Mouse (Mus musculus) small intestine, adult 2 months (tissue): ENCODE measurements around the gene Ano8. TPM values are rescaled to one million over a fixed set of nuclear protein-coding genes. Genes with fewer than 3 reads are reported as not detected.

Experiments
- polyA plus RNA-seq: library from polyadenylated mRNA; depleted of rRNA; stranded (reverse); fragments of >200 nt; gene quantifications from 2 replicates; pipeline ENCODE4 v1.2.3, GENCODE M21; 2012; rRNA removed

Ano8 gene
- polyA plus RNA-seq, 1 experiment: 19.8 TPM

Other genes starting within 250 kb of the Ano8 start
- 19.9 and 28.1 TPM in 2 replicates for gene Myo9b, start 213.2 kb downstream of the Ano8 start, polyA plus RNA-seq
- gene Haus8, start 213.0 kb downstream of the Ano8 start, polyA plus RNA-seq: 2.8 and 4.8 TPM in 2 replicates
- gene Use1, start 119.1 kb downstream of the Ano8 start, polyA plus RNA-seq: 63.7 and 101 TPM in 2 replicates
- gene Ocel1, start 114.7 kb downstream of the Ano8 start, polyA plus RNA-seq: 19.7 and 70.3 TPM in 2 replicates
- 233 and 448 TPM in 2 replicates for gene Nr2f6, start 104.0 kb downstream of the Ano8 start, polyA plus RNA-seq
- gene Ushbp1, start 90.2 kb downstream of the Ano8 start, polyA plus RNA-seq: 5.8 and 7.8 TPM in 2 replicates
- gene Babam1, start 89.1 kb downstream of the Ano8 start, polyA plus RNA-seq: 64.5 and 119 TPM in 2 replicates
- gene Ankle1, start 80.0 kb downstream of the Ano8 start, polyA plus RNA-seq: 12.6 and 13.8 TPM in 2 replicates
- gene Abhd8, start 22.3 kb downstream of the Ano8 start, polyA plus RNA-seq: 17.4 and 26.5 TPM in 2 replicates
- gene Mrpl34, start 21.0 kb downstream of the Ano8 start, polyA plus RNA-seq: 170 and 172 TPM in 2 replicates
- gene Dda1, start 16.8 kb downstream of the Ano8 start, polyA plus RNA-seq: 46.3 and 85.3 TPM in 2 replicates
- gene Gtpbp3, start 2.1 kb upstream of the Ano8 start, polyA plus RNA-seq: 18.6 and 25.8 TPM in 2 replicates
- 182 and 329 TPM in 2 replicates for gene Plvap, start 25.8 kb upstream of the Ano8 start, polyA plus RNA-seq
- gene Ccdc194, start 39.7 kb upstream of the Ano8 start, polyA plus RNA-seq: not detected in 2 replicates
- gene Bst2, start 51.5 kb upstream of the Ano8 start, polyA plus RNA-seq: 126 and 242 TPM in 2 replicates
- 180 and 251 TPM in 2 replicates for gene Mvb12a, start 57.0 kb upstream of the Ano8 start, polyA plus RNA-seq
- 0.62 and 3.3 TPM in 2 replicates for gene Tmem221, start 72.9 kb upstream of the Ano8 start, polyA plus RNA-seq
- gene Nxnl1, start 80.6 kb upstream of the Ano8 start, polyA plus RNA-seq: not detected in 2 replicates
- gene Slc27a1, start 82.9 kb upstream of the Ano8 start, polyA plus RNA-seq: 28.6 and 29.6 TPM in 2 replicates
- 174 and 266 TPM in 2 replicates for gene Pgls, start 106.2 kb upstream of the Ano8 start, polyA plus RNA-seq
- gene Fam129c, start 111.7 kb upstream of the Ano8 start, polyA plus RNA-seq: 1.7 and 4.5 TPM in 2 replicates
- gene Colgalt1, start 125.0 kb upstream of the Ano8 start, polyA plus RNA-seq: 52.4 and 59.8 TPM in 2 replicates
- gene Unc13a, start 185.8 kb upstream of the Ano8 start, polyA plus RNA-seq: 1.6 TPM in 2 replicates
- 14.3 and 20.3 TPM in 2 replicates for gene Jak3, start 190.3 kb upstream of the Ano8 start, polyA plus RNA-seq
- gene Insl3, start 203.3 kb upstream of the Ano8 start, polyA plus RNA-seq: 9.1 and 30.2 TPM in 2 replicates
- gene B3gnt3, start 215.8 kb upstream of the Ano8 start, polyA plus RNA-seq: 180 and 195 TPM in 2 replicates
- gene Fcho1, start 239.8 kb upstream of the Ano8 start, polyA plus RNA-seq: 11.9 and 20.1 TPM in 2 replicates